Mouse (Mus musculus) ovary, postnatal 36 days (tissue): Measurements from ENCODE around the gene Klc4.

Experiments
- DNase-seq: peaks from one replicate; pipeline ENCODE4 v3.0.0; 2022; ENCODE audit warnings: low spot score, mixed read lengths

Klc4 gene

GRCm38 (mm10) chr17:46651755-46652547 is 6.1 kb upstream of the Klc4 start:
- DNase-seq: no peak

- no peak for DNase-seq
Measured at GRCm38 (mm10) chr17:46651292-46651691, 5.5 kb upstream of the Klc4 start.

- peak; percentile 94 for DNase-seq
Measured at GRCm38 (mm10) chr17:46650232-46651031, 4.6 kb upstream of the Klc4 start, which contains the start of gene Cul7. Gene Cul7, plus strand, starts transcription at chr17:46650337.

GRCm38 (mm10) chr17:46649811-46650210 is 4.0 kb upstream of the Klc4 start:
- DNase-seq: no peak

GRCm38 (mm10) chr17:46648436-46648835 is 2.6 kb upstream of the Klc4 start:
- no peak for DNase-seq

GRCm38 (mm10) chr17:46647279-46647678 is 1.5 kb upstream of the Klc4 start:
- no peak for DNase-seq

GRCm38 (mm10) chr17:46646322-46646662 is 470 bp upstream of the Klc4 start:
- DNase-seq: no peak

GRCm38 (mm10) chr17:46644916-46645475 is 826 bp downstream of the Klc4 start:
- peak; percentile 58 for DNase-seq

GRCm38 (mm10) chr17:46644152-46644805 is 1.5 kb downstream of the Klc4 start:
- no peak for DNase-seq

GRCm38 (mm10) chr17:46642060-46642459 is 3.8 kb downstream of the Klc4 start:
- no peak for DNase-seq

GRCm38 (mm10) chr17:46639929-46640328 is 5.9 kb downstream of the Klc4 start:
- DNase-seq: no peak

- no peak for DNase-seq
Measured at GRCm38 (mm10) chr17:46636831-46637523, 8.8 kb downstream of the Klc4 start.

GRCm38 (mm10) chr17:46629685-46630441 is 16.0 kb downstream of the Klc4 start:
- peak; percentile 50 for DNase-seq

GRCm38 (mm10) chr17:46628791-46629684 is 16.8 kb downstream of the Klc4 start, which contains the start of gene Ptk7:
Gene Ptk7, minus strand, starts transcription at chr17:46629504.
- DNase-seq: peak; percentile 88

- DNase-seq: no peak
Measured at GRCm38 (mm10) chr17:46628471-46628790, 17.4 kb downstream of the Klc4 start.

- no peak for DNase-seq
Measured at GRCm38 (mm10) chr17:46627409-46627808, 18.4 kb downstream of the Klc4 start.

- no peak for DNase-seq
Measured at GRCm38 (mm10) chr17:46624598-46624997, 21.2 kb downstream of the Klc4 start.

GRCm38 (mm10) chr17:46623819-46624557 is 21.8 kb downstream of the Klc4 start:
- DNase-seq: no peak

GRCm38 (mm10) chr17:46622269-46622668 is 23.6 kb downstream of the Klc4 start:
- DNase-seq: no peak
